Mouse (Mus musculus) olfactory bulb, adult 2 months (tissue): ENCODE measurements at regions not wholly inside any gene's neighbourhood (a gene's known extent, or its start where the extent isn't known, plus 50 kb on each side); places are given as distances from the start of the nearest gene placed in this dataset.

ENCODE experiments used
- CTCF ChIP-seq: fragments of 200-500 bp; IDR thresholded peaks from 2 replicates; pipeline ENCODE4 v1.5.1; 2012; ENCODE audit warnings: low read depth, mild to moderate bottlenecking, low read length, moderate library complexity; ENCODE audit not compliant: insufficient read depth
- POLR2A ChIP-seq: fragments of 200-500 bp; IDR thresholded peaks from 2 replicates; pipeline ENCODE4 v1.6.1; 2012; ENCODE audit warnings: mild to moderate bottlenecking, low read depth, low read length, moderate library complexity; ENCODE audit not compliant: insufficient read depth

GRCm38 (mm10) chr14:60505066-60505465 lies 128.7 kb upstream of the Spata13 start:
- TF ChIP-seq CTCF (no peak), POLR2A (no peak)
